Comparison of ENCODE assay signal across 17 mouse cellular contexts in genomic region chr11:117629865-117630264, GRCm38 (mm10).
"Had no signal": no experiment of that assay in that cellular context is flagged by ENCODE, and none has a peak within 500 bp of the region (broad histone marks: within the 10 kb centered on the region; RNA-seq: fewer than 3 reads in every experiment).

No protein-coding gene starts in this region.

- ATAC-seq: midbrain, embryonic 16.5 days had no signal

- H3K9me3 ChIP-seq: midbrain, embryonic 10.5 days; midbrain, embryonic 12.5 days; neural tube, embryonic 13.5 days; neural tube, embryonic 15.5 days; stomach, embryonic 15.5 days had no signal

- H3K36me3 ChIP-seq: midbrain, embryonic 10.5 days; midbrain, embryonic 12.5 days; neural tube, embryonic 13.5 days; neural tube, embryonic 15.5 days; stomach, embryonic 15.5 days had no signal

- H3K27me3 ChIP-seq: neural tube, embryonic 15.5 days; stomach, embryonic 15.5 days had no signal

- H3K4me3 ChIP-seq: midbrain, embryonic 10.5 days; midbrain, embryonic 12.5 days; myocyte; neural tube, embryonic 13.5 days; neural tube, embryonic 15.5 days; stomach, embryonic 15.5 days had no signal

- DNase-seq: lung, adult 18-20 months; lung, embryonic 14.5 days; lung, postnatal 10 days; lung, postnatal 4 days; midbrain, embryonic 14.5 days; retina, postnatal 1 day; right cerebral cortex, postnatal 14 days; thymus, adult 2 months; thymus, postnatal 25 days; thymus, postnatal 4 days had no signal
